Mouse (Mus musculus) embryonic facial prominence, embryonic 11.5 days (tissue): ENCODE results near the gene Il23a. TPM values are rescaled to one million over a fixed set of nuclear protein-coding genes. Genes with fewer than 3 reads are reported as not detected.
"Not testable (repeated sequence)": the region's sequence is repeated elsewhere in the genome, so short reads cannot be mapped to it uniquely, and the experiment has no call there.

Experiments used
- ATAC-seq: fragments of 200-750 bp; cut with Nextera tagmentation; replicated peaks from 2 replicates; pipeline ENCODE4 v1.8.0; 2017; ENCODE audit warnings: low read depth; ENCODE audit not compliant: insufficient number of reproducible peaks, low FRiP score, low TSS enrichment
- DNase-seq: peaks from one replicate; pipeline ENCODE4 v3.0.0-alpha.2; 2015; ENCODE audit warnings: low spot score
- H3K27ac ChIP-seq: fragments of 300-500 bp; sonication (generic); replicated peaks from 2 replicates; pipeline ENCODE4 v1.5.1; 2014; ENCODE audit warnings: mild to moderate bottlenecking, low read depth, low read length, control low read depth
- H3K27me3 ChIP-seq: fragments of 300-500 bp; sonication (generic); 2 replicates; pipeline ENCODE4 v1.6.1; 2014; ENCODE audit warnings: mild to moderate bottlenecking, low read length, moderate library complexity, mixed read lengths; ENCODE audit not compliant: control insufficient read depth, insufficient read depth
- H3K36me3 ChIP-seq: fragments of 300-500 bp; sonication (generic); replicated peaks from 2 replicates; pipeline ENCODE4 v1.6.1; 2014; ENCODE audit warnings: low read depth, mild to moderate bottlenecking, low read length, moderate library complexity, mixed read lengths; ENCODE audit not compliant: control insufficient read depth, insufficient read depth
- H3K4me1 ChIP-seq: fragments of 300-500 bp; sonication (generic); 2 replicates; pipeline ENCODE4 v1.6.1; 2014; ENCODE audit warnings: low read length, mixed read lengths; ENCODE audit not compliant: control insufficient read depth, insufficient read depth
- H3K4me2 ChIP-seq: fragments of 300-500 bp; sonication (generic); 2 replicates; pipeline ENCODE4 v1.6.1; 2014; ENCODE audit warnings: low read depth, mild to moderate bottlenecking, control low read depth, low read length, moderate library complexity
- H3K4me3 ChIP-seq: fragments of 300-500 bp; sonication (generic); 2 replicates; pipeline ENCODE4 v1.5.1; 2014; ENCODE audit warnings: low read depth, low read length, control low read depth
- H3K9ac ChIP-seq: fragments of 300-500 bp; sonication (generic); replicated peaks from 2 replicates; pipeline ENCODE4 v1.6.1; 2014; ENCODE audit warnings: mild to moderate bottlenecking, control low read depth, low read length
- H3K9me3 ChIP-seq: fragments of 300-500 bp; sonication (generic); replicated peaks from 2 replicates; pipeline ENCODE4 v1.6.1; 2016; ENCODE audit warnings: mild to moderate bottlenecking, low read length, inconsistent platforms, mixed read lengths; ENCODE audit not compliant: control insufficient read depth
- WGBS: fragments of 180-500 bp; shearing (Covaris S2); extraction: QIAGEN DNeasy Blood & Tissue Kit; methylation state at CpG from one replicate; pipeline ENCODE4 v1.1.7; 2014; 5-methylcytosine and 5-hydroxymethylcytosine counted together
- polyA plus RNA-seq: library from polyadenylated mRNA; unstranded; fragments of >200 nt; fragmentation: Nextera tagmentation; extraction: Ambion mirVana; gene quantifications from 2 replicates; pipeline ENCODE4 v1.2.1, GENCODE M21; 2014

Gene Il23a
- polyA plus RNA-seq, 1 experiment from 2014 or later: not detected

DNA sequence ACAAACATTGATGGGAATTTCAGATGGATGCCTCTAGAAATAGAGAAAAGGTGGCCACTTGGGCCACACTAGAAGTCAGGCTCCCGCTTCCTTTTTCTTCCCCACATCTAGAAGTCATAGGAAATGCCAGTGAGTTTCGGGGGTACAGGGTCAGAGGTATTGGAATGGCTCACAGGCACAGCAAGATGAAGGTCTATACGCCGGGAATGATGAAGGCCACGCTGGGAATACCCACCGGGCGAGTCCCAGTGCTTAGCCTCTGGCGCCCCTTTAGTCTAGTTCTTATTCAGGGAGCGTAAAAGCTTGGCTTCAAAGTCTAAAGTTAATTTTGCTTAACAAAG is 4.2 kb upstream of the Il23a start:
- no peaks in the 10 kb centered on the region for H3K27me3 ChIP-seq
- no peaks in the 10 kb centered on the region for H3K9me3 ChIP-seq
- H3K36me3 ChIP-seq: no peaks in the 10 kb centered on the region
- peak overlapping the region; percentile 92 for H3K9ac ChIP-seq
- H3K27ac ChIP-seq: peak overlapping the region; percentile 80
- H3K4me3 ChIP-seq: peak overlapping the region; percentile 60
- peaks cover 9% of the 10 kb centered on the region for H3K4me1 ChIP-seq
- peak; percentile 41; the same call in 1 of the 2 replicates for ATAC-seq
- DNase-seq: no peak
- WGBS: under 1% methylated on average over 9 of the region's 9 CpGs
- H3K4me2 ChIP-seq: peak overlapping the region; percentile 79

DNA sequence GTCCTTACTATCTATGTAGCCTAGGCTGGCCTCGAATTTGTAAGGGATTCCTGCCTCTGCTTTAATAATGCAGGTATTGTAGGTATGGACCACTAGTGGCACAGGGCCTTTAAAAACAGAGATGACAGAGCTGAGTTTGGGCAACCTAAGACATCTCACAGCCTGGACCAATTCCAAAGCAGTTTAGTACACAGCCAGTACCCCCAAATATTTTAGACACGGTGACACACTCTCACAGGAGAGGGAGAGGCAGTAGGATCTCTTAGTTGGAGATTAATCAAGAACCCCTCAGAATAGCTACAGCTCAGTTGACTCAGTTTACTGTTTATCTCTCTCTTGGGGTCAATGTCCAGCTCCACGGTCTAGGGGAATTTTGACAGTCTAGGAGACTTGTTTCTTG is 3.8 kb upstream of the Il23a start:
- ATAC-seq: no peak
- H3K4me3 ChIP-seq: peak overlapping the region; percentile 60
- H3K36me3 ChIP-seq: no peaks in the 10 kb centered on the region
- no peak for DNase-seq
- H3K27me3 ChIP-seq: no peaks in the 10 kb centered on the region
- WGBS: 36% methylated on average over 3 of the region's 3 CpGs
- no peaks in the 10 kb centered on the region for H3K9me3 ChIP-seq
- H3K4me2 ChIP-seq: peak overlapping the region; percentile 79
- H3K27ac ChIP-seq: peak overlapping the region; percentile 80; the same call in 1 of the 2 replicates
- H3K9ac ChIP-seq: peak overlapping the region; percentile 92
- peaks cover 9% of the 10 kb centered on the region for H3K4me1 ChIP-seq

DNA sequence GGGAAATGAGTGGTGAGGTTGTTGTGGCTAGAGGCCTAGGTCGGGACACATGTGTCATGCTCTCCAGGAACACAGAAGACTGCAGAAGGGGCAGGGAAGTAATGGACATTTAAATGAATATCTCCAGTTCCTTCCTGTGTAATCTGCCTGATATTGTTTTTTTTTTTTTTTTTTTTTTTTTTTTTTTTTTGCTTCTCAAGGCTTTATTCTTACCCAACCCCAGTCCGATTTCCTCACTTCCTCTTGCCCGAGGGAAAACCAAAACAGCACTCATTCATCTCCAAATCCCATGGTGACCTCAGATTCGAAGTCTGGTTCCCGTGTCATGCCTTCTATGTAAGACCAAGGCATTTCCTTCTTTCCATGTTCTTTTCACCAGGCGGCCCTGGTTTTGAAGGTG is 309 bp downstream of the Il23a start:
- Histone ChIP-seq H3K4me1 (peaks cover 4% of the 10 kb centered on the region), H3K36me3 (no peaks in the 10 kb centered on the region), H3K9ac (no peak overlapping the region), H3K9me3 (no peaks in the 10 kb centered on the region), H3K27me3 (no peaks in the 10 kb centered on the region), H3K4me3 (no peak overlapping the region), H3K4me2 (no peak overlapping the region), H3K27ac (no peak overlapping the region)
- 60% methylated on average over 6 of the region's 6 CpGs for WGBS
- ATAC-seq: no peak
- DNase-seq: no peak

DNA sequence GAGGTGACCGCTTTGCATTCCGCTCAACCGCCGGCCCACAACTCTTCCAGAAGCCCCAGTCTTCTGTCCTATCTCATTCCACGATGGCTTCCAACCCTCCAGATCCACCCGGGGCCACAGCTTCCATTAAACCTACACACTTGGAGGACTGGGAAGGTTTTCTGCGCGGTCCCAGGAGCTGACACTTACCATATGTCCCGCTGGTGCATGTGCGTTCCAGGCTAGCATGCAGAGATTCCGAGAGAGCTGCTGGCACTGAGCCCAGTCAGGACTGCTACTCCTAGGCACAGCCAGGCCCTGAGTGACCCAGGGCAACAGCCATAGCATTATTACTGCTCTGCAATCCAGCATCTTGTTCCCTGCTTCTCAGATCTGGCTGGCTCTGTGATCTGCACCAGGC is 930 bp downstream of the Il23a start:
- no peak for DNase-seq
- Histone ChIP-seq H3K9ac (no peak overlapping the region), H3K9me3 (no peaks in the 10 kb centered on the region), H3K27ac (no peak overlapping the region), H3K36me3 (no peaks in the 10 kb centered on the region), H3K4me1 (peaks cover 4% of the 10 kb centered on the region), H3K4me3 (no peak overlapping the region), H3K27me3 (no peaks in the 10 kb centered on the region), H3K4me2 (no peak overlapping the region)
- 86% methylated on average over 11 of the region's 11 CpGs for WGBS
- no peak for ATAC-seq

DNA sequence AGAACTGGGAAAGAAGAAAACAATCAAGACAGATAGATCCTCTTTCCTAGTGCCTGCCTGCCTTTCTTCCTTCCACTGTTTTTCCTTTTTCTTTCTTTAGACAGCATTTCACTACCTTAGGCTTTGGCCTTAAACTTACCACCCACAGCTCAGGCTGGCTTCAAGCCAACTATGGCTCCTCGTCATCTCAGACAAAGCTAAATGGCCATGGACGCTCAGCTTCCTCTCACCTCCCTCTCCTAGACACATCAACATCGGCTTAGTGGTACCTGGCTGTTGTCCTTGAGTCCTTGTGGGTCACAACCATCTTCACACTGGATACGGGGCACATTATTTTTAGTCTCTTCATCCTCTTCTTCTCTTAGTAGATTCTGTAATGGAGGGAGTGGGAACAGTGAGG is 1.3 kb downstream of the Il23a start:
- Histone ChIP-seq H3K4me2 (no peak overlapping the region), H3K27me3 (no peaks in the 10 kb centered on the region), H3K9ac (no peak overlapping the region), H3K4me1 (no peaks in the 10 kb centered on the region; the same call in 1 of the 2 replicates), H3K4me3 (no peak overlapping the region), H3K36me3 (no peaks in the 10 kb centered on the region), H3K9me3 (no peaks in the 10 kb centered on the region), H3K27ac (no peak overlapping the region)
- 88% methylated on average over 4 of the region's 4 CpGs for WGBS
- ATAC-seq (no peak), DNase-seq (no peak)

DNA sequence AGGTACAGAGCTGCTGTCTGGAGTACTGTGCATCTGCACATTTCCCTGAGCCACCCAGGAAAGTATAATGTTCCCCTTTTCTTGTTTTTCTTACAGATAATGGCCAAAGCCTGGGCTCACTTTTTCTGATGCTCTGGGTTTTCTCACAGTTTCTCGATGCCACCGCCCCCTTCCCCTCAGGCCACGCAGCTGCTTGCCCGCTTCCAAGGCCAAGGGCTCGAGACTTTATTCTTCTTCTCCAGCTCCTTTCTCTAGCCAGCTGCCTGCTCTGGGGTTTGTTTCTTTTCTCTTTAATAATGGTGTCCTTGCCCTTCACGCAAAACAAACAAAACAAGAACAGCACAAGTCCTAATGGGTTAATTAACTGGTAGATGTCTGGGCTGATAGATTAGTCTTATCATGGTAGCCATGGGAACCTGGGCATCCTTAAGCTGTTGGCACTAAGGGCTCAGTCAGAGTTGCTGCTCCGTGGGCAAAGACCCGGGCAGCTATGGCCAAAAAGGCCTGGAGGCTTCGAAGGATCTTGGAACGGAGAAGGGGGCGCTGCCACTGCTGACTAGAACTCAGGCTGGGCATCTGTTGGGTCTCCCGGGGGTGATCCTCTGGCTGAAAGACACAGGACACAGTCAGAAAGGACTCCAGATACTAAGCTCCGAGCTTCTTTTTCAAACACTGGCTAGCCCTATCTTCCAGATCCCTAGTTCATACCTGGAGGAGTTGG is 2.0 kb downstream of the Il23a start:
- no peak for ATAC-seq
- H3K27ac ChIP-seq: no peak overlapping the region
- no peak overlapping the region for H3K9ac ChIP-seq
- H3K36me3 ChIP-seq: no peaks in the 10 kb centered on the region
- no peak overlapping the region for H3K4me3 ChIP-seq
- no peaks in the 10 kb centered on the region for H3K9me3 ChIP-seq
- DNase-seq: no peak
- no peaks in the 10 kb centered on the region for H3K4me1 ChIP-seq
- H3K27me3 ChIP-seq: no peaks in the 10 kb centered on the region
- 79% methylated on average over 13 of the region's 13 CpGs for WGBS
- H3K4me2 ChIP-seq: no peak overlapping the region

DNA sequence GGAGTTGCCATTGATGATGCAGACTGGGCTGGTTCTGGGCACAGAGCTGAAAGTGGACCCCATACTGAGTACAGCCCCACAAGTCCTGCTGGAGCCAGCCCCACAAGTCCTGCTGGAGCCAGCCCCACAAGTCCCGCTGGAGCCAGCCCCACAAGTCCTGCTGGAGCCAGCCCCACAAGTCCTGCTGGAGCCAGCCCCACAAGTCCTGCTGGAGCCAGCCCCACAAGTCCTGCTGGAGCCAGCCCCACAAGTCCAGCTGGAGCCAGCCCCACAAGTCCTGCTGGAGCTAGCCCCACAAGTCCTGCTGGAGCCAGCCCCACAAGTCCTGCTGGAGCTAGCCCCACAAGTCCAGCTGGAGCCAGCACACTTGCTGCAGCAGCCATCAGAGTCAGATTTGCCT is 8.0 kb downstream of the Il23a start:
- not testable (repeated sequence) for H3K36me3 ChIP-seq, H3K9me3 ChIP-seq, ATAC-seq, H3K4me2 ChIP-seq, H3K27me3 ChIP-seq, H3K27ac ChIP-seq, H3K4me1 ChIP-seq, H3K4me3 ChIP-seq, H3K9ac ChIP-seq, DNase-seq
- WGBS: 56% methylated on average over 1 of the region's 1 CpGs

DNA sequence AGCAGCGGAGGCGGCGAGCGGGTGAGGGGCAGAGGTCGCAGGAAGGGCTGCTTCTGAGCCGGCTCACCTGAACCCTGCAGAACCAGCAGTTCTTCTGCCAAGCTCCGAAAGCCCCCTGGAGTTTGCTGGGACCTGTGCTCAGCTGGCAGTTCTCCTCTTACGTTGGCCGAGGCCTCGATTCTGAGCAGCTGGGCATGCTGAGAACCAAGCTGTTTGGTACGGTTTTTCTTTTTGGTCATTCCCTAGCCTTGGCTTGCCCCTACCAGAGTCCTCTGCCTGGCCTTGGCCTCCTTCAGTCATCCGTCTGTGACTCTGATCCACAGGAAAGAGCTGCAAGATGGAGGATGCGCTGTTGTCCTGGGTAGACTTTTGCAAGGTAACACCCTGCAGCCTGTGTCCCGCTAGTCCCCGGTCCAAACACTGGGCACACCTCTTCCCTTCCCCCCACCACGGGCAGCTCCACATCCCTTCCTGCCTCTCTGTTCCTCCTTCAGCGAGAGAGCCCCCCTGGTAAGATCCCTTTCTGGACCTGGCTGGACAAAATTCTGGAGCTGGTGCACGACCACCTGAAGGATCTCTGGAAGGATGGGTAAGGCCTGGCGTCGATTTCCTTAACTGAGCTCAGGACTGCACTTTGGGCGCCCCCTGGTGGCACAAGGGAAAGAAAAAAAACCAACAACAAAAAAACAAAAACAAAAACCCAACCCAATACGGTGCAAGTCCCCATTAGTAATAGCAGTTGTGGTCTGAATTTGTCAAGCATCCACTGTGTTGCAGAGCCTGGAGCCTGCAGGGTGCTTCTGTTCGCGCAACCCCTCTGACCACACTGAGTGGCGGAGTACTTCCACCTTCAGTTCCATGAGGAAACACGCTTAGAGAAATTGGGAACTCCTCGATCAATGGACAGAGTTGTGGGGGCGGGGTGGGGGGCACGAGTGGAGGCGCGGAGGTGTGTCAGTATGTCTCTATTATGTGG is 14.7 kb downstream of the Il23a start:
- ATAC-seq: 0 out of 2 replicates have a peak, but pooled peaks have one; percentile 3
- H3K27ac ChIP-seq: no peak overlapping the region

More for the DNA sequence above, 14.7 kb downstream of the Il23a start:
- peak; percentile 83 for DNase-seq
- Histone ChIP-seq H3K36me3 (no peaks in the 10 kb centered on the region; the same call in 1 of the 2 replicates), H3K4me1 (no peaks in the 10 kb centered on the region), H3K9me3 (no peaks in the 10 kb centered on the region), H3K4me2 (no peak overlapping the region), H3K9ac (no peak overlapping the region), H3K4me3 (no peak overlapping the region), H3K27me3 (no peaks in the 10 kb centered on the region)
- WGBS: 59% methylated on average over 31 of the region's 31 CpGs
